Mouse (Mus musculus) liver, embryonic 14.5 days (tissue): ENCODE measurements around the gene Asnsd1. TPM values are rescaled to one million over a fixed set of nuclear protein-coding genes. Genes with fewer than 3 reads are reported as not detected.
A peak's percentile ranks its signal among the peaks of the same experiment; 100 is the strongest.
"Not testable (repeated sequence)": the region's sequence is repeated elsewhere in the genome, so short reads cannot be mapped to it uniquely, and the experiment has no call there.

ENCODE experiments used
- ATAC-seq: fragments of 200-750 bp; cut with Nextera tagmentation; 2 replicates; pipeline ENCODE4 v1.8.0; 2017; ENCODE audit warnings: moderate number of reproducible peaks, mild to moderate bottlenecking, moderate library complexity; ENCODE audit not compliant: insufficient read depth
- DNase-seq, 3 experiments: peaks; one replicate each; pipeline ENCODE4 v3.0.0-alpha.2; 2012 to 2013; ENCODE audit warnings: low read depth in 3 of 3, low spot score in 3 of 3
- H3K27ac ChIP-seq: fragments of 300-500 bp; sonication (generic); 2 replicates; pipeline ENCODE4 v1.5.1; 2014; ENCODE audit warnings: moderate library complexity, mild to moderate bottlenecking, control low read depth, inconsistent platforms
- H3K27me3 ChIP-seq: fragments of 300-500 bp; sonication (generic); 2 replicates; pipeline ENCODE4 v1.6.1; 2014; ENCODE audit warnings: mild to moderate bottlenecking, low read length, moderate library complexity; ENCODE audit not compliant: control insufficient read depth, insufficient read depth
- H3K36me3 ChIP-seq: fragments of 300-500 bp; sonication (generic); replicated peaks from 2 replicates; pipeline ENCODE4 v1.6.1; 2014; ENCODE audit warnings: low read depth; ENCODE audit not compliant: control insufficient read depth, insufficient read depth
- H3K4me1 ChIP-seq, 2 experiments: fragments of 200-500 bp in 1 of 2; fragments of 300-500 bp in 1 of 2; sonication (generic) in 1 of 2; replicated peaks; 2 replicates each; pipeline ENCODE4 v1.6.1; 2012 to 2014; ENCODE audit warnings: antibody characterized with exemption in 1 of 2, inconsistent platforms in 1 of 2, low read length in 1 of 2; ENCODE audit not compliant: control insufficient read depth in 2 of 2, insufficient read depth in 2 of 2
- H3K4me2 ChIP-seq: fragments of 300-500 bp; sonication (generic); 2 replicates; pipeline ENCODE4 v1.6.1; 2014; ENCODE audit warnings: low read depth, mild to moderate bottlenecking, control low read depth, moderate library complexity
- H3K4me3 ChIP-seq, 2 experiments: fragments of 200-500 bp in 1 of 2; fragments of 300-500 bp in 1 of 2; sonication (generic) in 1 of 2; 2 replicates each; pipeline ENCODE4 v1.5.1; 2012 to 2014; ENCODE audit warnings: low read depth in 2 of 2, low read length in 2 of 2, mild to moderate bottlenecking in 2 of 2, control low read depth in 1 of 2, inconsistent platforms in 1 of 2, moderate library complexity in 1 of 2; ENCODE audit not compliant: insufficient read depth in 1 of 2
- H3K9ac ChIP-seq: fragments of 300-500 bp; sonication (generic); replicated peaks from 2 replicates; pipeline ENCODE4 v1.6.1; 2014; ENCODE audit warnings: mild to moderate bottlenecking, control low read depth, moderate library complexity
- H3K9me3 ChIP-seq: fragments of 300-500 bp; sonication (generic); 2 replicates; pipeline ENCODE4 v1.6.1; 2016; ENCODE audit warnings: low read length, mixed read lengths; ENCODE audit not compliant: control insufficient read depth
- CTCF ChIP-seq: IDR thresholded peaks from 2 replicates; pipeline ENCODE4 v1.5.1; 2016; ENCODE audit warnings: antibody characterized with exemption, low read depth, control low read depth
- EP300 ChIP-seq: IDR thresholded peaks from 2 replicates; pipeline ENCODE4 v1.6.1; 2016; ENCODE audit warnings: antibody characterized with exemption, low read depth
- WGBS: fragments of 180-500 bp; shearing (Covaris S2); extraction: QIAGEN DNeasy Blood & Tissue Kit; methylation state at CpG from one replicate; pipeline ENCODE4 v1.1.7; 2014; ENCODE audit not compliant: insufficient replicate concordance; 5-methylcytosine and 5-hydroxymethylcytosine counted together
- polyA plus RNA-seq, 2 experiments: library from polyadenylated mRNA; depleted of rRNA in 1 of 2; stranded (reverse) in 1 of 2; unstranded in 1 of 2; fragments of >200 nt; fragmentation: Nextera tagmentation in 1 of 2; extraction: Ambion mirVana in 1 of 2; gene quantifications; 2 replicates each; pipeline versions ENCODE4 v1.2.1 to v1.2.3; 2012 to 2014

The Asnsd1 gene
- polyA plus RNA-seq, 2 experiments: 20.9 to 59.0 TPM

DNA sequence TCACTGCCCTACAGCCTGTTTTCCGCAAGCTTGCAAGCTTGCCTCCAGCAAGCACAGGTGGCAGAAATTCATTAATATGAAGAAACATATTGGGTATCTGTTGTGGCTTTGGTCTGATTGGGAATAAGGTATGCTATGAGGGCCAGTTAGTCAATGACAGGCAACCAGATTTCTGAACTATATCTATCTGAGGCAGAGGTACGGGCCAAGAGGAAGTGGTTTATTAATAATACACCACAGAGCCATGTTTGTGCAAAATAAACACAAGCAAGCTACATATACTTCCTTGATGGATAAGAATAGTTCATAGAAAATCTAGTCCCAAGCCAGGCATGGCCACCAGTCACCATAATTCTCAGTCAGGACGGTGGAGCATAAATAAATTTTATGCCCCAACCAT, 25.2 kb upstream of the Asnsd1 start:
- no peak for TF ChIP-seq CTCF
- TF ChIP-seq EP300: no peak
- Histone ChIP-seq H3K4me2 (no peak overlapping the region), H3K27me3 (no peaks in the 10 kb centered on the region), H3K27ac (no peak overlapping the region), H3K4me1 (no peaks in the 10 kb centered on the region), H3K9me3 (no peaks in the 10 kb centered on the region), H3K36me3 (no peaks in the 10 kb centered on the region), H3K4me3 (no peak overlapping the region), H3K9ac (no peak overlapping the region)
- WGBS: 51% methylated on average over 3 of the region's 3 CpGs
- DNase-seq (no peak), ATAC-seq (no peak)

GRCm38 (mm10) chr1:53375965-53376364, 23.4 kb upstream of the Asnsd1 start:
- H3K4me1 ChIP-seq, H3K4me2 ChIP-seq, H3K36me3 ChIP-seq, H3K27me3 ChIP-seq, H3K9ac ChIP-seq, H3K4me3 ChIP-seq, H3K27ac ChIP-seq, H3K9me3 ChIP-seq, DNase-seq, ATAC-seq: not testable (repeated sequence)
- WGBS: 60% methylated on average over 2 of the region's 2 CpGs

- H3K4me2 ChIP-seq: no peak overlapping the region
- H3K27me3 ChIP-seq: no peaks in the 10 kb centered on the region
These were observed 6.4 kb upstream of the Asnsd1 start for GRCm38 (mm10) chr1:53358988-53359387.

GRCm38 (mm10) chr1:53341071-53341470, 11.5 kb downstream of the Asnsd1 start:
- H3K27ac ChIP-seq: no peak overlapping the region
- DNase-seq: no peak
- ATAC-seq: no peak
- no peak overlapping the region for H3K4me3 ChIP-seq
- TF ChIP-seq EP300 (no peak), CTCF (no peak)
- peaks cover 3 to 4% of the 10 kb centered on the region in 2 experiments; a peak in 2 of 4 replicates for H3K4me1 ChIP-seq
- 85% methylated on average over 2 of the region's 2 CpGs for WGBS
- H3K9me3 ChIP-seq: no peaks in the 10 kb centered on the region
- peaks cover 5% of the 10 kb centered on the region; the same call in 1 of the 2 replicates for H3K36me3 ChIP-seq
- H3K27me3 ChIP-seq: no peaks in the 10 kb centered on the region
- no peak overlapping the region for H3K4me2 ChIP-seq
- no peak overlapping the region for H3K9ac ChIP-seq

More at GRCm38 (mm10) chr1:53358988-53359387, 6.4 kb upstream of the Asnsd1 start:
- Histone ChIP-seq H3K36me3 (no peaks in the 10 kb centered on the region), H3K9me3 (no peaks in the 10 kb centered on the region), H3K9ac (no peak overlapping the region), H3K27ac (no peak overlapping the region), H3K4me1 (no peaks in the 10 kb centered on the region), H3K4me3 (no peak overlapping the region)
- no peak for TF ChIP-seq EP300
- no peak for TF ChIP-seq CTCF
- no peak for ATAC-seq
- no peak for DNase-seq

GRCm38 (mm10) chr1:53337403-53337802, 15.1 kb downstream of the Asnsd1 start:
- not testable (repeated sequence) for H3K36me3 ChIP-seq, H3K4me2 ChIP-seq, H3K9me3 ChIP-seq, DNase-seq, H3K9ac ChIP-seq, H3K27ac ChIP-seq, H3K27me3 ChIP-seq, H3K4me3 ChIP-seq
- peak; percentile 55; the same call in 1 of the 2 replicates for ATAC-seq
- H3K4me1 ChIP-seq: peaks cover 11 to 16% of the 10 kb centered on the region in 2 experiments
- 29% methylated on average over 2 of the region's 2 CpGs for WGBS

- no peak overlapping the region for H3K27ac ChIP-seq
- ATAC-seq: peak; percentile 77
These were observed 17.1 kb downstream of the Asnsd1 start for GRCm38 (mm10) chr1:53335465-53335864.

More at GRCm38 (mm10) chr1:53335465-53335864, 17.1 kb downstream of the Asnsd1 start:
- no peak for TF ChIP-seq EP300
- no peak for DNase-seq
- no peaks in the 10 kb centered on the region for H3K36me3 ChIP-seq
- no peak overlapping the region for H3K4me2 ChIP-seq
- no peak overlapping the region for H3K4me3 ChIP-seq
- H3K27me3 ChIP-seq: no peaks in the 10 kb centered on the region
- H3K9ac ChIP-seq: no peak overlapping the region; the same call in 1 of the 2 replicates
- H3K4me1 ChIP-seq: peaks cover 11 to 16% of the 10 kb centered on the region in 2 experiments
- no peaks in the 10 kb centered on the region for H3K9me3 ChIP-seq
